Comparison of ENCODE assay signal across 8 mouse cellular contexts in the genomic region with DNA sequence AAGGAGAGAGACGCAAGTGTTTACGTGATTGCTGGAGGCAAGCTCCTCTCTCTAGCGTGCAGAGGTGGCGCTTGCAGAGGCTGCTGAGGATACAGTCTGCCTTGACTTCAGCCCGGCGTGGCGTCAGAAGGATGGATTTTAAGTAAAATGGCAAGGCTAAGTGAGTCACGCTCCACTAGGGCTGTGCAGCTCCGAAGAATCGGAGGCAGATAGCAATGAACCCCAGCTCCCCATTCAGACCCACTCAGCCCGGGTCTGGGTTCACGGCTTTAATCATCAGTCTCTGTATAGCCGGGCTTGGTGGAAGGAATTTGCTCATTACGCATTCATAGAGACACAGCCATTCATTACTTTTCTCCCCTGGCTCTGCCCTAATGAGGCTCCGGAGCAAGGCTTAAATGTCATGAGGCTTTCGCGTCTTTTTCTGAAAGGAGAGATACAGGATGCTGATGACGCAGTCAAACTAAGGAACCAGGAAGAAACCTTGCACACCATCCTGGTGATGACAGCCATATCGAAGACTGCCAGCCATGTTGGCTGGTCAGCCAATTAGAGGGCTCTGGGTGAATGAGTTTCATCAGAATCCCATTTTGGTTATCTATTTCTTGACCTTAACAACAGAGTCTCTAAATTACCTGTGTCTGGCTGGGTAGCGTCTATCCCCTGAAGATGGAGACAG. TPM values are rescaled to one million over a fixed set of nuclear protein-coding genes. Genes with fewer than 3 reads are reported as not detected.
DNase-seq lines count a peak whose midpoint lies in the region; ATAC-seq and TF ChIP-seq lines count a peak whose summit lies in the region.

No protein-coding gene starts in this region.

- no peak overlapping the region; the same call in 1 of the 2 replicates for H3K4me3 ChIP-seq in kidney, embryonic 14.5 days (ENCODE audit: low read length)
- H3K4me3 ChIP-seq in embryonic facial prominence, embryonic 12.5 days, result 0 out of 2 replicates have a peak overlapping the region, but pooled peaks have one; percentile 2
- H3K4me3 ChIP-seq in layer of hippocampus, adult 2 months, result peak overlapping the region; percentile 52
- H3K4me3 ChIP-seq in neural tube, embryonic 13.5 days, result peak overlapping the region; percentile 35
- no peak overlapping the region for H3K4me3 ChIP-seq in kidney, adult 2 months (ENCODE audit: insufficient read depth, low read depth, low read length)

- no peaks in the 10 kb centered on the region; the same call in 1 of the 2 replicates for H3K27me3 ChIP-seq in kidney, embryonic 14.5 days (ENCODE audit: control insufficient read depth, insufficient read depth, low read length)
- no peaks in the 10 kb centered on the region for H3K27me3 ChIP-seq in embryonic facial prominence, embryonic 12.5 days
- no peaks in the 10 kb centered on the region for H3K27me3 ChIP-seq in neural tube, embryonic 13.5 days
- no peaks in the 10 kb centered on the region for H3K27me3 ChIP-seq in kidney, adult 2 months (replicated peaks; ENCODE audit: control insufficient read depth, insufficient read depth, low read length)

- H3K36me3 ChIP-seq in kidney, embryonic 14.5 days (ENCODE audit: control insufficient read depth, insufficient read depth, low read length), result no peaks in the 10 kb centered on the region
- H3K36me3 ChIP-seq in embryonic facial prominence, embryonic 12.5 days, result no peaks in the 10 kb centered on the region
- no peaks in the 10 kb centered on the region for H3K36me3 ChIP-seq in neural tube, embryonic 13.5 days
- H3K36me3 ChIP-seq in kidney, adult 2 months (ENCODE audit: control insufficient read depth, insufficient read depth, low read length), result no peaks in the 10 kb centered on the region

- WGBS in kidney, embryonic 14.5 days, result 21% methylated on average over 20 of the region's 20 CpGs
- WGBS in embryonic facial prominence, embryonic 12.5 days, result 17% methylated on average over 20 of the region's 20 CpGs
- WGBS in neural tube, embryonic 13.5 days, result 14% methylated on average over 20 of the region's 20 CpGs
- 20% methylated on average over 20 of the region's 20 CpGs for WGBS in kidney, adult 2 months

- H3K4me2 ChIP-seq in kidney, embryonic 14.5 days (replicated peaks; ENCODE audit: low read depth, low read length), result peak overlapping the region; percentile 34
- peak overlapping the region; percentile 48 for H3K4me2 ChIP-seq in embryonic facial prominence, embryonic 12.5 days (replicated peaks)
- peak overlapping the region; percentile 56 for H3K4me2 ChIP-seq in neural tube, embryonic 13.5 days

- ATAC-seq in kidney, embryonic 14.5 days (ENCODE audit: low FRiP score, low TSS enrichment), result no peak
- ATAC-seq in embryonic facial prominence, embryonic 12.5 days (ENCODE audit: insufficient number of reproducible peaks, insufficient read depth, low FRiP score, low TSS enrichment), result 0 out of 2 replicates have a peak, but pooled peaks have one; percentile 52
- ATAC-seq in neural tube, embryonic 13.5 days (ENCODE audit: low read depth), result peak; percentile 90
- ATAC-seq in inflammation-experienced regulatory T-cells, adult 6 months, result no peak

- H3K27ac ChIP-seq in kidney, embryonic 14.5 days (ENCODE audit: low read depth, low read length), result no peak overlapping the region
- H3K27ac ChIP-seq in embryonic facial prominence, embryonic 12.5 days, result no peak overlapping the region
- H3K27ac ChIP-seq in layer of hippocampus, adult 2 months, result peak overlapping the region; percentile 67
- peak overlapping the region; percentile 72 for H3K27ac ChIP-seq in neural tube, embryonic 13.5 days (replicated peaks)
- H3K27ac ChIP-seq in kidney, adult 2 months (ENCODE audit: insufficient read depth, low read depth, low read length), result no peak overlapping the region

- DNase-seq in kidney, postnatal 10 days, result no peak
- DNase-seq in layer of hippocampus, adult 2 months (ENCODE audit: low spot score in 2 of 2), result peak in 1 of 2 experiments; percentile 37
- no peak for DNase-seq in urinary bladder, postnatal 25 days (ENCODE audit: low spot score)
- DNase-seq in kidney, adult 2 months, result no peak

- TF ChIP-seq POLR2A in kidney, adult 2 months (IDR thresholded peaks at IDR 0.05; ENCODE audit: low read depth, low read length), result no peak

- H3K4me1 ChIP-seq in kidney, embryonic 14.5 days (ENCODE audit: control insufficient read depth, insufficient read depth, low read length), result no peaks in the 10 kb centered on the region
- 0 out of 2 replicates have a peak, but pooled peaks cover 3% of the 10 kb centered on the region for H3K4me1 ChIP-seq in embryonic facial prominence, embryonic 12.5 days
- H3K4me1 ChIP-seq in neural tube, embryonic 13.5 days (replicated peaks), result peaks cover 35% of the 10 kb centered on the region
- H3K4me1 ChIP-seq in kidney, adult 2 months (ENCODE audit: control insufficient read depth, insufficient read depth, low read length), result no peaks in the 10 kb centered on the region

- no peaks in the 10 kb centered on the region for H3K9me3 ChIP-seq in kidney, embryonic 14.5 days (ENCODE audit: control insufficient read depth, low read length)
- no peaks in the 10 kb centered on the region for H3K9me3 ChIP-seq in embryonic facial prominence, embryonic 12.5 days
- H3K9me3 ChIP-seq in neural tube, embryonic 13.5 days, result no peaks in the 10 kb centered on the region

- TF ChIP-seq CTCF in layer of hippocampus, adult 2 months (conservative IDR thresholded peaks at IDR 0.05), result no peak
- no peak for TF ChIP-seq CTCF in kidney, adult 2 months (conservative IDR thresholded peaks at IDR 0.05; ENCODE audit: insufficient read depth, insufficient read length, low read depth, low read length)

- H3K9ac ChIP-seq in kidney, embryonic 14.5 days (ENCODE audit: low read depth, low read length), result no peak overlapping the region
- H3K9ac ChIP-seq in embryonic facial prominence, embryonic 12.5 days, result no peak overlapping the region
- peak overlapping the region; percentile 60 for H3K9ac ChIP-seq in neural tube, embryonic 13.5 days

RNA-seq across cellular contexts. Expression of gene Scg2, which starts 10.6 kb away (rescaled TPM):
- polyA plus RNA-seq in kidney, embryonic 14.5 days (2014; fragmentation: Nextera tagmentation; extraction: Ambion mirVana), result 0.22 TPM in 1 of 2 replicates, not detected in the other
- polyA plus RNA-seq in embryonic facial prominence, embryonic 12.5 days (2016; fragmentation: Nextera tagmentation; extraction: Ambion mirVana), result 2.8 and 4.8 TPM in 2 replicates
- total RNA-seq in layer of hippocampus, adult 2 months (2021), result 100 to 1,000 TPM; 181 to 183 TPM
- polyA plus RNA-seq in neural tube, embryonic 13.5 days (2015; fragmentation: Nextera tagmentation; extraction: Ambion mirVana), result 43.7 and 50.5 TPM in 2 replicates
- not detected for polyA plus RNA-seq in inflammation-experienced regulatory T-cells, adult 6 months (2017; shearing (Covaris generic))
- polyA plus RNA-seq in kidney, adult 2 months (2012; rRNA removed), result 0.11 and 0.14 TPM in 2 replicates

Comparison
In these comparisons a context has a peak if more than half of its experiments do, and no peak if none do; other contexts are left out.
1. ATAC-seq: peak in embryonic facial prominence, embryonic 12.5 days (single experiment) and neural tube, embryonic 13.5 days (single experiment); none in kidney, embryonic 14.5 days (single experiment) and inflammation-experienced regulatory T-cells, adult 6 months (single experiment).
2. H3K27ac ChIP-seq: peak in layer of hippocampus, adult 2 months (single experiment) and neural tube, embryonic 13.5 days (single experiment); none in kidney, embryonic 14.5 days (single experiment), embryonic facial prominence, embryonic 12.5 days (single experiment) and kidney, adult 2 months (single experiment).
3. H3K4me3 ChIP-seq: peak in embryonic facial prominence, embryonic 12.5 days (single experiment), layer of hippocampus, adult 2 months (single experiment) and neural tube, embryonic 13.5 days (single experiment); none in kidney, embryonic 14.5 days (single experiment) and kidney, adult 2 months (single experiment).
4. Peak in every context shown above with its lines, with median percentiles within 50 percentile points of each other: H3K4me2 ChIP-seq.